Mouse (Mus musculus): ENCODE measurements around the gene Cd3eap. TPM values are rescaled to one million over a fixed set of nuclear protein-coding genes. Genes with fewer than 3 reads are reported as not detected.

The Cd3eap gene
- polyA plus RNA-seq, 1 experiment = 12.7 TPM

- DNase-seq = peak; percentile 75 to 78
- no peaks in the 10 kb centered on the region for H3K27me3 ChIP-seq (ENCODE audit: control insufficient read depth, insufficient read depth, low read length)
- WGBS = under 1% methylated on average over 45 of the region's 45 CpGs
- 0 out of 2 replicates have a peak, but pooled peaks cover 5% of the 10 kb centered on the region for H3K4me1 ChIP-seq (ENCODE audit: control insufficient read depth, insufficient read depth, low read length)
- H3K4me3 ChIP-seq (replicated peaks; ENCODE audit: insufficient read depth, low read depth, low read length) = peak overlapping the region; percentile 96
- no peak for TF ChIP-seq CTCF (IDR thresholded peaks at IDR 0.05; ENCODE audit: borderline replicate concordance, insufficient read depth, low read depth, low read length)
- peak overlapping the region; percentile 2; the same call in 1 of the 2 replicates for H3K27ac ChIP-seq (ENCODE audit: insufficient read depth, low read length)
These were observed 784 bp upstream of the Cd3eap start for GRCm38 (mm10) chr7:19359892-19360641.

- Histone ChIP-seq H3K4me3 (replicated peaks; ENCODE audit: insufficient read depth, low read depth, low read length) (peak overlapping the region; percentile 96), H3K27ac (ENCODE audit: insufficient read depth, low read length) (no peak overlapping the region), H3K27me3 (ENCODE audit: control insufficient read depth, insufficient read depth, low read length) (no peaks in the 10 kb centered on the region), H3K4me1 (ENCODE audit: control insufficient read depth, insufficient read depth, low read length) (0 out of 2 replicates have a peak, but pooled peaks cover 5% of the 10 kb centered on the region)
- DNase-seq = no peak
- no peak for TF ChIP-seq POLR2A (IDR thresholded peaks at IDR 0.05; ENCODE audit: borderline replicate concordance, insufficient read depth, low read length)
- 14% methylated on average over 13 of the region's 13 CpGs for WGBS
These were observed 649 bp downstream of the Cd3eap start for GRCm38 (mm10) chr7:19358634-19359033.

DNA sequence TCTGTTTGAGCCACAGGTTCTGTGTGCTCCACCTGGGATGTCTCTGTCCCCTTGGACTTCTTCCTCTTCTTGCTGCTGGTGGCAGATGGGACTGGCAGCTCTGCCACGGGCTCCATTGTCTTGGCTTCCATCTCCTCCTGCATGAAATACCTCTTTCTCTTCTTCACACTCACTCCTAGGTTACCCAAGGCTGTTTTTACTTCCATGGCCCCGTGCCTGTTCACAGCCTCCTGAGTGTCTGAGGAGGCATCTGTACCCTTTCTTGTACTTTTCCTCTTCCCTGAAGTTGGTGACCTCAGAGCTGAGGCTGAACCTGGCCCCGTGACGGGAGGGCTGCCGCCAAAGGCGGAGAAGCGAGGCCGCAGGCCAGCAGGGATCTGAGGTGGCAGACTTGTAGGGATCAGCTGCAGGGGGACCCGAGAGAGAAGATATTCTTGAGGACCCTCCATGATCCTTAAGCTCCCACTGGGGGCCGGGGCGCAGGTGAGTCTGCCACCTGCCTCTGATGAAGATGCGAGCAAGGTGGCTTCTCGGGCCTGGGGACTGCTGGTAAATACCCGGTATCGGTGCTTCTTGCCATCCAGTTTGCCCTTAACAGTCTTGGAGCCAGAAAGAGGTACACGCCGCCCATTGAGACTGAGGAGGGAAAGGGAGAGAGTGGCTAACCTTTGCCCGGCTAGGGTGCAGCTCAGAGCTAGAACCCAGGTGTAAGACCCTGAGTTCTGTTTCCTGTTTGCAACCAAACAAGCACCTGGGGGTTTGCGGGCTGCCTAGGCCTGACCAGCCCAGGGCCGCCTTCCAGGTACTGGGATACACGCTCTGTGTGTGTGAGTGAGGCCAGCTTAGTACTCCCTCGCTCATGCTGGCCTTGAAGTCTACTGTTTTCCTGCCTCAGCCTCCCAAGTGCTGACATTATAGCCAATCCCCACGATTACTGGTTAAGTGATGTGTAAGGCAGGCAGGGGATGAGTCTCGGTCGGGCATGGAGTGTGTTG lies 1.6 kb downstream of the Cd3eap start:
- TF ChIP-seq POLR2A (IDR thresholded peaks at IDR 0.05; ENCODE audit: borderline replicate concordance, insufficient read depth, low read length) (no peak), CTCF (IDR thresholded peaks at IDR 0.05; ENCODE audit: borderline replicate concordance, insufficient read depth, low read depth, low read length) (no peak)
- 81% methylated on average over 25 of the region's 25 CpGs for WGBS
- Histone ChIP-seq H3K27ac (ENCODE audit: insufficient read depth, low read length) (no peak overlapping the region), H3K4me3 (replicated peaks; ENCODE audit: insufficient read depth, low read depth, low read length) (no peak overlapping the region), H3K27me3 (ENCODE audit: control insufficient read depth, insufficient read depth, low read length) (no peaks in the 10 kb centered on the region), H3K4me1 (ENCODE audit: control insufficient read depth, insufficient read depth, low read length) (0 out of 2 replicates have a peak, but pooled peaks cover 5% of the 10 kb centered on the region)
- DNase-seq = no peak

- no peak for DNase-seq
- WGBS = 56% methylated on average over 10 of the region's 10 CpGs
- H3K4me3 ChIP-seq (replicated peaks; ENCODE audit: insufficient read depth, low read depth, low read length) = no peak overlapping the region
- H3K4me1 ChIP-seq (ENCODE audit: control insufficient read depth, insufficient read depth, low read length) = 0 out of 2 replicates have a peak, but pooled peaks cover 5% of the 10 kb centered on the region
- H3K27ac ChIP-seq (ENCODE audit: insufficient read depth, low read length) = no peak overlapping the region
- TF ChIP-seq POLR2A (IDR thresholded peaks at IDR 0.05; ENCODE audit: borderline replicate concordance, insufficient read depth, low read length) (no peak), CTCF (IDR thresholded peaks at IDR 0.05; ENCODE audit: borderline replicate concordance, insufficient read depth, low read depth, low read length) (no peak)
- H3K27me3 ChIP-seq (ENCODE audit: control insufficient read depth, insufficient read depth, low read length) = no peaks in the 10 kb centered on the region
These were observed 3.0 kb downstream of the Cd3eap start for GRCm38 (mm10) chr7:19356311-19356710.

- Histone ChIP-seq H3K4me3 (replicated peaks; ENCODE audit: insufficient read depth, low read depth, low read length) (no peak overlapping the region), H3K4me1 (ENCODE audit: control insufficient read depth, insufficient read depth, low read length) (0 out of 2 replicates have a peak, but pooled peaks cover 5% of the 10 kb centered on the region), H3K27me3 (ENCODE audit: control insufficient read depth, insufficient read depth, low read length) (no peaks in the 10 kb centered on the region), H3K27ac (ENCODE audit: insufficient read depth, low read length) (no peak overlapping the region)
- TF ChIP-seq POLR2A (IDR thresholded peaks at IDR 0.05; ENCODE audit: borderline replicate concordance, insufficient read depth, low read length) (no peak), CTCF (IDR thresholded peaks at IDR 0.05; ENCODE audit: borderline replicate concordance, insufficient read depth, low read depth, low read length) (no peak)
- DNase-seq = no peak
- 80% methylated on average over 5 of the region's 5 CpGs for WGBS
These were observed 4.3 kb downstream of the Cd3eap start for GRCm38 (mm10) chr7:19354991-19355390.

- no peak overlapping the region for H3K27ac ChIP-seq (ENCODE audit: insufficient read depth, low read length)
- no peak for TF ChIP-seq POLR2A (IDR thresholded peaks at IDR 0.05; ENCODE audit: borderline replicate concordance, insufficient read depth, low read length)
- no peak for TF ChIP-seq CTCF (IDR thresholded peaks at IDR 0.05; ENCODE audit: borderline replicate concordance, insufficient read depth, low read depth, low read length)
- DNase-seq = no peak
- H3K4me1 ChIP-seq (ENCODE audit: control insufficient read depth, insufficient read depth, low read length) = no peaks in the 10 kb centered on the region
- H3K4me3 ChIP-seq (replicated peaks; ENCODE audit: insufficient read depth, low read depth, low read length) = no peak overlapping the region
- H3K27me3 ChIP-seq (ENCODE audit: control insufficient read depth, insufficient read depth, low read length) = no peaks in the 10 kb centered on the region
- WGBS = 94% methylated on average over 8 of the region's 8 CpGs
These were observed 9.1 kb downstream of the Cd3eap start for GRCm38 (mm10) chr7:19350221-19350620.

DNA sequence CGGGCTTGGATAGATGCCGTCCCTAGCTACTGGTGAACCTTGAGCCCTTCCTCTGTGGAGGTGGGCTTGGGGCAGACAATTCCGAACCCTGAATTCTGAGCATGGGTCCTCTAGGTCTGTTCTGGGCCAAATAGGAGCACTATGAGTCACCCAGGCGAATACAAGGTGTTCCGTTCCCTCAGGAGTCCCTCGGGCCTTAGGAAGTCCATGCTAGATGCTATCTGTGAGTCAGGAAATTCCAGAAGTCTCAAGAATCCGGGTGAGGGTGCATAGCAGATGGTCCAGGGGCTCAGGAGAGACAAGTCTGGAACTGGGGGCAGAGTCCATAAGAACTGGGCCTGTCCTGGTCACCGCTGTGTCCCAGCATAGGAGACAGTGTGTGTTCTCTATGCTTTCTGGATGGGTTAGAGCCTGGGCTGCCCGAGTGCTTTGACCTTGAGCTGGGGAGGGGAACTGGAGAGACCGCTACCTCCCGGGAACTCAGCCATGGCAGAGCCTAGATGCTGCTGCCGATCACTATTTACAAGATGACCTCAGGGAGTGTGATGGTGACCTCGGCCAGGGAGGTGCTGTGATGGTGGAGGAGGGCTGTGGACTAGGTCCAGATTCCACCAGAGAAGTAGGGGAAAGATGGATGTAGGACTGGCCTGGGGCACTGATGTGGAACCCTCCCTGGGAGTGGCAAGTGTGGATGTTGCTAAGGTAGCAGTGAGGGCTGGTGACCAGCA lies 9.9 kb downstream of the Cd3eap start:
- TF ChIP-seq CTCF (IDR thresholded peaks at IDR 0.05; ENCODE audit: borderline replicate concordance, insufficient read depth, low read depth, low read length) = no peak
- no peak for TF ChIP-seq POLR2A (IDR thresholded peaks at IDR 0.05; ENCODE audit: borderline replicate concordance, insufficient read depth, low read length)
- DNase-seq = no peak
- H3K4me1 ChIP-seq (ENCODE audit: control insufficient read depth, insufficient read depth, low read length) = peaks cover 3% of the 10 kb centered on the region; the same call in 1 of the 2 replicates
- no peak overlapping the region for H3K27ac ChIP-seq (ENCODE audit: insufficient read depth, low read length)
- WGBS = 83% methylated on average over 13 of the region's 13 CpGs
- H3K27me3 ChIP-seq (ENCODE audit: control insufficient read depth, insufficient read depth, low read length) = no peaks in the 10 kb centered on the region
- H3K4me3 ChIP-seq (replicated peaks; ENCODE audit: insufficient read depth, low read depth, low read length) = no peak overlapping the region
